8 mouse cellular contexts compared by ENCODE assay signal in the genomic region with DNA sequence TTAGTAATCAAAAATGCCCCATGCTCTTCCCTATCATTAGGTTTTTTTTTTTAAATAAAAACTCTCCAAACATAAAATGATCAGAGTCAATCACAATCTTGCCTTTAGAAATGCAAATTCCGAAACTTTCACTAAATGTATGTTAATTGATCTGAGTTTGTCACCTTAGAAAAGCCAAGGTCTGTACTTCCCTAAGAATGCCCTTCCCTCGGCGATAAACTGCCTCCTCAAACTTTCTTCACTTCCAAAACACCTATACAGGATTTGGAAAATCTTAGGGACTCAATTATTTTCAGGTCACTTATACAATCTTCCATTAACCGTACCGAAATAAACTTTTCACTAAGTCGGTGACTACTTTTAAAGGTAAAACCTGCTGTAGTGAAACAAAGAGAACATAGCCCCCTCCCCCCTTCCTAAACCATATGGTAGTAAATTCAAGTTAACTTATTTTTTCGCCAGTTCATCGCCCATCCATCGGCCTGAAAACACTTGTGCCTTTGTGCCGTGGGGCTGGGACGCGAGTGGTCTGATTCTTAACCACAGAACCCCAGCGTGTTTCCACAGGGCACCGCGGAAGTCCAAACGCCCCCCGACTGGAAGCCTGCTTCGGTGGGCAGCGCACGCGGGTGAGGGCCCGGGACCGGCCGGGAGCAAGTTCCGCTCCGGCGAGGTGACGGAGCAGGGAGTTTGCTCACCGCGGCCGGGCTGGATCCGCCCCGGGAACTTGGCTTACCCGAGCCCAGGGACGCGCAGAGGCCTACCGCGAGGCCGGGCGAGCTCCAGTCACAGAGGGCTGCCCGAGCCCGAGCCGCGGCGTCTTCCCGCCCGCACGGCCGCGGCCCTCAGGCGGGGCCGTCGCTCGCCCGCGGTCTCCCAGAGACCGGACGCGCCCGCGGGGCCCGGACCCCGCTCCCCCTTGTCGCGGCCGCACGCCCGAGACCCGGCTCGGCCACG. TPM values are rescaled to one million over a fixed set of nuclear protein-coding genes. Genes with fewer than 3 reads are reported as not detected.
DNase-seq lines count a peak whose midpoint lies in the region; ATAC-seq and TF ChIP-seq lines count a peak whose summit lies in the region.

No protein-coding gene starts in this region.

- WGBS in forebrain, embryonic 14.5 days: under 1% methylated on average over 65 of the region's 71 CpGs

- no peaks in the 10 kb centered on the region for H3K27me3 ChIP-seq in forebrain, embryonic 14.5 days (replicated peaks; ENCODE audit: control insufficient read depth, insufficient read depth, low read length)

- H3K27ac ChIP-seq in ES-E14 (ENCODE audit: insufficient read depth, low read depth, low read length, poor library complexity, severe bottlenecking): peak overlapping the region; percentile 95
- peak overlapping the region; percentile 97 for H3K27ac ChIP-seq in forebrain, embryonic 14.5 days (ENCODE audit: low read depth, low read length)

- H3K4me3 ChIP-seq in ES-E14 (ENCODE audit: insufficient read depth in 1 of 2, low read depth in 1 of 2, low read length in 2 of 2, poor library complexity in 1 of 2, severe bottlenecking in 1 of 2): peak overlapping the region; percentile 64 to 86
- peak overlapping the region; percentile 98 for H3K4me3 ChIP-seq in forebrain, embryonic 14.5 days (ENCODE audit: low read depth, low read length)

- no peaks in the 10 kb centered on the region for H3K9me3 ChIP-seq in ES-E14 (ENCODE audit: control insufficient read depth, insufficient read depth, low read depth, low read length)
- H3K9me3 ChIP-seq in forebrain, embryonic 14.5 days (replicated peaks; ENCODE audit: control insufficient read depth, low read length): no peaks in the 10 kb centered on the region

- peak overlapping the region; percentile 60 for H3K4me2 ChIP-seq in forebrain, embryonic 14.5 days (ENCODE audit: low read length)

- 0 out of 2 replicates have a peak, but pooled peaks cover 2% of the 10 kb centered on the region for H3K36me3 ChIP-seq in ES-E14 (ENCODE audit: control insufficient read depth, insufficient read depth, low read length, poor library complexity, severe bottlenecking)
- H3K36me3 ChIP-seq in forebrain, embryonic 14.5 days (ENCODE audit: control insufficient read depth, insufficient read depth, low read length): no peaks in the 10 kb centered on the region

- in situ Hi-C loops in ES-E14 (cut with MboI; ENCODE audit: low sequenced_read_pairs in 2 of 2, unreplicated experiment in 2 of 2): no loop called here

- peak overlapping the region; percentile 93 for H3K9ac ChIP-seq in ES-E14 (ENCODE audit: insufficient read depth, low read depth, low read length, poor library complexity, severe bottlenecking)
- peak overlapping the region; percentile 99 for H3K9ac ChIP-seq in forebrain, embryonic 14.5 days (ENCODE audit: low read length)

- DNase-seq in ES-E14 (ENCODE audit: low read depth, low spot score): no peak
- peak; percentile 49 for DNase-seq in cerebellum, adult 11 months
- peak; percentile 52 for DNase-seq in forebrain, embryonic 14.5 days (ENCODE audit: low spot score)
- peak; percentile 72 for DNase-seq in heart, postnatal 4 days
- DNase-seq in layer of hippocampus, adult 9-11 months: peak; percentile 29
- DNase-seq in lung, postnatal 25 days (ENCODE audit: low spot score): peak; percentile 51
- peak; percentile 70 for DNase-seq in retina, embryonic 14.5 days (ENCODE audit: low spot score)
- peak; percentile 65 to 69 for DNase-seq in thymus, postnatal 36 days

- H3K4me1 ChIP-seq in ES-E14 (ENCODE audit: control insufficient read depth in 2 of 2, insufficient read depth in 2 of 2, low read length in 2 of 2, poor library complexity in 1 of 2): peaks cover 0 to 9% of the 10 kb centered on the region in 2 experiments; a peak in 2 of 4 replicates
- peaks cover 11% of the 10 kb centered on the region; the same call in 1 of the 2 replicates for H3K4me1 ChIP-seq in forebrain, embryonic 14.5 days (ENCODE audit: control insufficient read depth, insufficient read depth, low read length)

- peak; percentile 51; the same call in 1 of the 2 replicates for ATAC-seq in forebrain, embryonic 14.5 days

TF ChIP-seq in ES-E14, 5 proteins besides CTCF, POLR2A, EP300 and RAD21:
- TF ChIP-seq ZNF384 (IDR thresholded peaks at IDR 0.05; ENCODE audit: low read depth, low read length) (0 out of 2 replicates have a peak, but pooled peaks have one; percentile 17), CHD2 (IDR thresholded peaks at IDR 0.05; ENCODE audit: low read depth, low read length) (no peak)

RNA-seq across cellular contexts. Expression of a gene that starts 1.3 kb away (rescaled TPM):
- 101 and 122 TPM in 2 replicates for total RNA-seq in ES-E14 (2012; rRNA removed)
- polyA plus RNA-seq in forebrain, embryonic 14.5 days (2014; fragmentation: Nextera tagmentation; extraction: Ambion mirVana): 33.4 and 34.1 TPM in 2 replicates
- 10 to 100 TPM; 95.8 to 98.9 TPM for total RNA-seq in heart, postnatal 4 days (2021)
